Mouse (Mus musculus) lung, postnatal 0 days (tissue): Measurements from ENCODE around the gene Trcg1.

Source experiments
- CTCF ChIP-seq: IDR thresholded peaks from 2 replicates; pipeline ENCODE4 v1.5.1; 2016; ENCODE audit warnings: antibody characterized with exemption, mild to moderate bottlenecking
- EP300 ChIP-seq: IDR thresholded peaks from 2 replicates; pipeline ENCODE4 v1.6.1; 2016; ENCODE audit warnings: antibody characterized with exemption, mild to moderate bottlenecking, control low read depth

GRCm38 (mm10) chr9:57214500-57214899 lies 21.9 kb upstream of the Trcg1 start:
- TF ChIP-seq CTCF, result no peak
- no peak for TF ChIP-seq EP300
